Mouse (Mus musculus) spleen, embryonic (tissue): ENCODE results near the gene Ttc9c.

Experiments used
- CTCF ChIA-PET: fragments of 350-600 bp; sonication (Branson Sonifier 250); formaldehyde crosslinking; loops from one replicate; lab custom pipeline; 2022; lab: Charles Lee

The Ttc9c gene

GRCm38 (mm10) chr19:8788521-8788920, 30.6 kb downstream of the Ttc9c start:
- CTCF ChIA-PET: interaction anchor here (0.6 to 1.1 kb wide), 3 partner anchors 13 to 275 kb away, joined by 3 to 16 read pairs (median 4); partner anchors contain the start of gene Zbtb3

GRCm38 (mm10) chr19:8786008-8786781, 32.9 kb downstream of the Ttc9c start, which contains the start of gene Taf6l:
Taf6l (minus strand) TSS chr19:8786417.
- CTCF ChIA-PET: no interaction called here

GRCm38 (mm10) chr19:8774951-8775421, 44.1 kb downstream of the Ttc9c start:
- CTCF ChIA-PET: interaction anchor here (1.0 kb wide), 1 partner anchor 17 kb away, joined by 4 read pairs; no protein-coding TSS in a partner anchor

GRCm38 (mm10) chr19:8774086-8774835, 44.9 kb downstream of the Ttc9c start, which contains the start of gene Tmem179b:
Tmem179b (minus strand) TSS chr19:8774467.
- CTCF ChIA-PET: interaction anchor here (0.6 to 1.0 kb wide), 2 partner anchors 17 to 211 kb away, joined by 4 read pairs; no protein-coding TSS in a partner anchor

GRCm38 (mm10) chr19:8773409-8773808, 45.7 kb downstream of the Ttc9c start:
- CTCF ChIA-PET: no interaction called here

- CTCF ChIA-PET: interaction anchor here (0.6 kb wide), 1 partner anchor 40 kb away, joined by 7 read pairs; no protein-coding TSS in a partner anchor
Observed at GRCm38 (mm10) chr19:8772996-8773395, 46.1 kb downstream of the Ttc9c start.

GRCm38 (mm10) chr19:8770567-8771270, 48.4 kb downstream of the Ttc9c start, which contains the start of gene Tmem223:
Tmem223 (plus strand) TSS chr19:8770996.
- CTCF ChIA-PET: interaction anchor here (1.1 kb wide), 1 partner anchor 57 kb away, joined by 4 read pairs; no protein-coding TSS in a partner anchor

GRCm38 (mm10) chr19:8765562-8765961, 53.6 kb downstream of the Ttc9c start:
- CTCF ChIA-PET: no interaction called here

GRCm38 (mm10) chr19:8763276-8763675, 55.9 kb downstream of the Ttc9c start:
- CTCF ChIA-PET: interaction anchor here (1.0 kb wide), 1 partner anchor 200 kb away, joined by 3 read pairs; no protein-coding TSS in a partner anchor

GRCm38 (mm10) chr19:8760757-8761156, 58.4 kb downstream of the Ttc9c start:
- CTCF ChIA-PET: interaction anchor here (0.7 to 1.1 kb wide), 2 partner anchors 36 to 41 kb away, joined by 3 to 5 read pairs; partner anchors contain the start of gene Zbtb3
